Mouse (Mus musculus) left cerebral cortex, adult 18-20 months (tissue): ENCODE data around the gene Cxcr5. TPM values are rescaled to one million over a fixed set of nuclear protein-coding genes. Genes with fewer than 3 reads are reported as not detected.

Source experiments
- DNase-seq, 2 experiments: peaks; one replicate each; pipeline ENCODE4 v3.0.0; 2021 to 2022; ENCODE audit warnings: low spot score in 2 of 2, mixed read lengths in 1 of 2
- total RNA-seq, 2 experiments: library from RNA; stranded (reverse); gene quantifications; 2 replicates each; pipeline ENCODE4 v1.2.3; 2021

The Cxcr5 gene
- total RNA-seq, 2 experiments from 2014 or later, result not detected

GRCm38 (mm10) chr9:44539816-44540421 lies 21.8 kb downstream of the Cxcr5 start:
- DNase-seq, result no peak

DNA sequence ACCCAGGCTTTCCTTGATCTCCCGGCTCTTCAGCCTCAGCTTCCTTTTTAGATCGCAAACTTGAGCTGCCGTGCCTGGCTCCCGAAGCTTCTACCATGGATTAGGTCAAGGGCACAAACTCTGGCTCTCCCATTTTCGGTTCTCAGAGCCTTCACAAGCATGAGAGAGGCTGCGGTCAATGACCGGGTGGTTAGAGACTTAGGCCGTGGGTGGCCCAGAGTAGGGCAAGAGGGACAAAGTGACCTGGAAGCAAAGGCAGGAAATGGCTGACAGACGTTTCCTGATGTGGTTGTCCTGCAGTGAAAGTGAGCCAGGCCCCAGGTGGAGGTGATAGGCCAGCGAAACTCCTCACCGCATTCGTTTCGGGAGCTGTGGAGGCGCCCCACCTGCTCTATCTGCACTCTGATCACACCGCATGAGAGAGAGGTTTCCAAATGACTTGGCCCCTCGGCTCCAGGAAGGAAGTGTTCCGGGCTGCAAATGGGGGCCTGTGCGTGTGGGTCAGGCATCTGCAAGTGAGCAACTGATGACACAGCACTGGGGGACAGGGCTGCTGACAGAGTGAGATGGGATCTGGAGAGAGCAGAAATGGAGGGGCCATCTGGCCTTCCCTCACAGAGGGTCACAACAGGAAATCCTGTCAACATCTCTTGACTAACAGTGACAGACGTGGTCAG lies 23.9 kb downstream of the Cxcr5 start:
- no peak for DNase-seq

GRCm38 (mm10) chr9:44532991-44533580 lies 28.6 kb downstream of the Cxcr5 start:
- DNase-seq, result no peak

DNA sequence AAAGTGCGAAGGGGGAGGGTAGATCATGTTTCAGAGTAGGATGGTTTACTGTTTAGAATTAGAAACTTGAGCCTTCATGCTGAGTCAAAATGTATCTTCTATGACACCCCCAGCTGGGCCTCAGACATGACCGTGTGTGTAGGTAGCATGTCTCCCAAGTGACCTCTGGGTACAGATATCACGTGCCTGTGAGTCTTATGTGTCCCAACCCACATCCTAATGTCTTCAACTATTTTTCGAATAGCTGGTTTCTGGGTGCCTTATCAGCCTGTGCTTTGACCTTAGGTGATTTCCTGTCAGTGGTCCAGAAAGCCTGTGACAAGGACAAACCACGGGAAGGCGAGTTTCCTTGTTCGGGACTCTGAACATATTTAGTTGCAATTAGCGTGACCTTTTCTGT lies 33.3 kb downstream of the Cxcr5 start:
- no peak for DNase-seq

GRCm38 (mm10) chr9:44526337-44527112 lies 35.2 kb downstream of the Cxcr5 start:
- DNase-seq, result no peak

- DNase-seq, result no peak
These were observed 36.1 kb downstream of the Cxcr5 start for GRCm38 (mm10) chr9:44525589-44525988.

DNA sequence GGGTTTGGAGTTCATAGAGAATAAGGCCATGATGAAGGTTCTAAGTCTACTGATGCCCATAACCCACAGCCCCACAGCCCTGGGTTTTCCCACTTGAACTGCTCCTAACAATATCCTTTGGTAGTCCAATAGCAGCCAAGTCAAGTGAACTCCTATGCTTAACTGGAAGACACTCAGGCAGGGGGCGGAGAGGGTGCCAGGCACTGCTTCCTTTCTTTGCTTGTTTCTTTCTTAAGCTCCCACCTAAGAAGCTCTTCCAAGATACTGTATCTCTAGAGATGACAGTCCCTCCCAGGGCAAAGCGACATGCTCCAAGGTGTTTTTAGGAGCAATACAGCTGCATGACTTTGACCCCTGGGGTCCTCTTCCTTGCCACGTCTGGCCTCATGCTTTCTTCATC lies 36.7 kb downstream of the Cxcr5 start:
- DNase-seq, result no peak

GRCm38 (mm10) chr9:44524235-44524826 lies 37.3 kb downstream of the Cxcr5 start:
- DNase-seq, result no peak

DNA sequence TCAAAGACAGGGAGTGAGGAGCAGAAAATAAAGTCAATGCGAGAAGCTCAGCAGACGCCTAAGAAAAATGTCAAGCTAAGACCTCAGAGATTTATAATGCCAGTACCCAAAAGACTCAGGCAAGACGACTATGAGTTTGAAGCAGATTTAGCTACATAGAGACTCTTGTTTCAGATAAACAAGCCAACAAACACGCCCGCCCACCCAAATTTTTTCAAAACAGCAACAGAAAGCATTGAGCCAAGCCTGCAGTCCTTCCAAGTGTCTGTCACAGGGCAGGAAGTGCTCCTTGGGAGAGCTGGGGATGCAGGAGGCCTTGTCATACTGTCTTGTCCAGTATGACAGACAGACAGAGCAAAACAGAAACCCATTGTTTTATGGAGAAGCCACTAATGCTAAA lies 38.0 kb downstream of the Cxcr5 start:
- DNase-seq, result no peak

DNA sequence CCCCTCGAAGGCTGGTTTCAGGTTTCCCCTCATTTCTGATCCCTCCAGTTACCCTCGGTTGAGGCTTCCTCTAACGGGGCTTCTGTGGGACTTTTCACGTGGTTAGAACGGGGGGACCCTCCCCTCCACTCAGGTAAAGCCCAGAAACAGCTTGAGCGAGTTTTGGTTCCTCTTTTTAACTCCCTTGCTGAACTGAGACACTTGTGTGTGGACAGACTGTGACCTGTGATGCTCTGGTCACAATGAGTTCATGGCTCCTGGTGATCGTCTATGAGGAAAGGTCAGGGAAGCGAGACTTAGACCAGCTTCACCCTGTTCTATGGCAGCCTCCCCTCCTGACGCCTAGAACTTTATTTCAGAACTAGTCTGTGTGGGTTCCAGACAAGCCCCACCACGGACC lies 39.8 kb downstream of the Cxcr5 start:
- DNase-seq, result no peak

DNA sequence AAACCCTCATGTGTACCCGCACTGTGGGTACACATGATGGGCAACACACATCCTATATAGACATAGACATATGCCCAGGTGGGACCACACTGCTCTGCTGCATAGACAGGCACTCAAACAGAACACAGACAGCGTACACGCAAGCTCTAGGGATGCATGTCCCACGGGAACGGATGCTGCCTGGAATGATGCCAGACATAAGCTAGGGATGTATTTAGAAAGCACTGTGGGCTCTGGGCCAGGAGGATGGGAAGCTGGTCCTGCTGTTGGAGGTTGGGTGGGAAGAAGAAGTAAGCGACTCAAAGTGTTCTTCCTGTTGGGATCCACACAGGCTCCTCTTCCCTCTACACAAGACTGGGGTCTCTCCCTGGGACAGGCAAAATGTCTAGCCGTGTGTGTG lies 43.6 kb downstream of the Cxcr5 start:
- DNase-seq, result peak in 1 of 2 experiments; percentile 44

- DNase-seq, result no peak
These were observed 44.3 kb downstream of the Cxcr5 start for GRCm38 (mm10) chr9:44517368-44517767.

DNA sequence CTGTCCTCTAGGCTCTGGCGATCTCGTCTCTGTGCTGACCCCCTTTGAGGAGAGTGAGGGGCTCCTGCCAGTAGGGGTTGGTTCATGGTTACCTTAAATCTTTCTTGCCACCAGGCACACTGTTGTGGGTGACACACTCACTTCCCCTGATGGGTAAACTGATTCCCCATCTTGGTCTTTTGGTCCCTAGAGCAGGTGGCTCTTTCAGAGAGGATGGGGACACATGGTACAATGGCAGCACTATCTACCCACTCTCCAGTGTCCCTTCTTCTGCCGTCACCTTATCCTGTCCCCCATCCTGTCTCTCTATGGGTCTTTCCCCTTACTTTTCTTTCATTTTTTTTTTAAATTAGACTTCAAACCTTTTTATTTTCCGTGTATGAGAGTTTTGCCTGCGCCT lies 45.8 kb downstream of the Cxcr5 start:
- no peak for DNase-seq

GRCm38 (mm10) chr9:44515131-44515751 lies 46.4 kb downstream of the Cxcr5 start:
- peak in 1 of 2 experiments; percentile 43 for DNase-seq

DNA sequence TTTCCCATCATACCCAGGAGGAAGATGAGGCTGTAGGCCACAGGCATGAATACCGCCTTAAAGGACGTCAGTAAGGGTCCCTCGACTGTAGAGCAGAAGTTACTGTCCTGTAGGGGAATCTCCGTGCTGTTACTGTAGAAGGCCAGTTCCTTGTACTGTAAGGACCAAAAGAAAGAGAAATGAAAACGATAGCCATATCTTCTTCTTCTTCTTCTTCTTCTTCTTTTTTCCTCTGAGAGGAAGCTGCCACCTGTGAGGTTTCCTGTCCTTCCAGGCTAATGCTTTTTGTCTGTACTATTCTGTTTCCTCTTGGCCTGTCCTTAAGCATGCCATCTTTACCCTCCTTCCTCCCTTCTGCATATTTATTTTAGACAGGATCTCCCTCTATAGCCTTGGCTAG lies 47.5 kb downstream of the Cxcr5 start:
- DNase-seq, result no peak

- no peak for DNase-seq
These were observed 48.1 kb downstream of the Cxcr5 start for GRCm38 (mm10) chr9:44513610-44514009.

DNA sequence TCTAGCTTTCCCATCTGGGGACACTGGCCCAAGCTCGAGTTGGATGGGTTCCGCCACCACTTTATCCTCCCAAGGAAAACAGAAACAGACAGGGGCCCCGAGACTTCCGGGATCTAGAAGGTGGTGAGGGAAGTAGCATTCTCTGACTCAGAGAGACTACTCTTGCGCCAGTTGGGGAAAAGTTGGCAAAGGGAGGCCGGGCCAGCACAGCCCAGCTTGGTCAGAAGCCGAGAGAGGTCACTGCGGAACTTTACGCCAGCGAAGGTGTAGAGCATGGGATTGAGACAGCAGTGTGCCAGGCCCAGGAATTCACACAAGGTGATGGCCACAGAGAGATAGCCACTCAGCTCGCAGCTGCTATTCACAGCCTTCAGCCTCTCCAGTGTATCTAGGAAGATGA lies 48.6 kb downstream of the Cxcr5 start:
- no peak for DNase-seq

DNA sequence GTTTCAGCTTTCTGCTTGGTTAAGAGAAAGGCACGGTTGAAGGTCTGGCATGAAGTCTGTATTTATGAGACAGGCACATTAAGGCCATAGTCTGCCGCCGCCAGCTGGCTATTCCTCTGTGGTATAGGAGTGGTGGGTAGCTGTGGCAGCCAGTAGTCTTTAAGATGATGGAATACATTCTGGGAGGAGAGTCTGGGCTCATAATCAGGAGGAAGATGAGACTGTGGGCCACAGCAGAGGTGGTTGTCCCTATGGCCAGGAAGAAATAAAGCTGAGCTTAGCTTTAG lies 49.0 kb downstream of the Cxcr5 start:
- DNase-seq, result no peak

GRCm38 (mm10) chr9:44511935-44512716 lies 49.6 kb downstream of the Cxcr5 start:
- no peak for DNase-seq

DNA sequence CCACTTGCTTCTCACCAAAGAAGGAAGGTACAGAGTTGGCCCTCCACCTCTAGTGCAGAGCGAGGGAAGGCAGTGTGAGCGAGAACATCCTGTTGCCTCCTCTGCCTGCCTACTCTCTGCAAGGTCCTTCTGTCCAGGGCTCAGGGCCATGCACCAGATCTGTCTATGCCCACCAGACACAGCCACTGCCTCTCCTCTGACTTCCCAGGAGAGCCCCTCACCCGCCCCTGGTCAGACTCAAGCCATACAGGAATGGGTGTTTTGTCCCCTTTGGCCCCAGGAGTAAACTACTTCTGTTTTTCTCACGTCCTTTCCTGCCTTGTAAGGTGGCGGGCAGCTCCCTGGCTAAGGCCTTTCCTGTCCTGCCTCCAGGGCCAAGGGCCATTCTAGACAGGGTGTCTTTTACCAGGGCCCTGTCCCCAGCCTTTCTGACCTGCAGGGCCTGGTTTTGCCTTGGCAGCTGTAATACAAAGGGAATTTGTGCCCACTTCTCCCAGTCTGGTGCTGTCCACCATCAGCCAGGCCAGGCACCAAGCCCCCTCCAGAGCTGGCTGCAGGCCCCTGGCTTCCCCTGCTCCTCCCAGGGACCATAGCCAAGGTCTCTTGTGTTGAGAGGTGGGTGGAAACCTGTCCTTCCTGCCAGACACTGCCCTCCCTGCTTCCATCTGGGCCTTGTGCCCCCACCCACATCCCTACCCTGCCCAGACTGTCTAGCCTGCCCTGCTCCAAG lies 50.6 kb downstream of the Cxcr5 start:
- DNase-seq, result no peak
